Mouse (Mus musculus): ENCODE measurements around the gene 1700017N19Rik. TPM values are rescaled to one million over a fixed set of nuclear protein-coding genes. Genes with fewer than 3 reads are reported as not detected.

Gene 1700017N19Rik
- total RNA-seq (2023): not detected

GRCm38 (mm10) chr10:100590323-100590722, at the start of gene 1700017N19Rik, which contains the start of gene 4930430F08Rik:
TSS of gene 1700017N19Rik (plus strand) at chr10:100590484.
TSS of gene 4930430F08Rik (minus strand) at chr10:100590423.

Other genes with a start within 250 kb of the 1700017N19Rik start
- gene Gm4302, start 249.6 kb upstream of the 1700017N19Rik start, total RNA-seq (2023): not detected
- not detected for gene Gm4303, start 244.5 kb upstream of the 1700017N19Rik start, total RNA-seq (2023)
- gene Gm4305, start 239.4 kb upstream of the 1700017N19Rik start, total RNA-seq (2023): not detected
- gene Gm4307, start 229.1 kb upstream of the 1700017N19Rik start, total RNA-seq (2023): not detected
- gene Gm4312, start 207.9 kb upstream of the 1700017N19Rik start, total RNA-seq (2023): not detected
- gene Tmtc3, start 103.1 kb upstream of the 1700017N19Rik start, total RNA-seq (2023): 1 to 10 TPM; 4.4 to 5.7 TPM
- 1 to 10 TPM; 3.8 to 3.9 TPM for gene Cep290, start 102.9 kb upstream of the 1700017N19Rik start, total RNA-seq (2023)
- 1 to 10 TPM; 2.8 to 2.9 TPM for gene 4930430F08Rik, start 61 bp upstream of the 1700017N19Rik start, total RNA-seq (2023)